Mouse (Mus musculus): Measurements from ENCODE around the gene Syt3. TPM values are rescaled to one million over a fixed set of nuclear protein-coding genes. Genes with fewer than 3 reads are reported as not detected.

Gene Syt3
- polyA plus RNA-seq, 1 experiment = 1.9 TPM

- H3K9ac ChIP-seq (ENCODE audit: low read depth, poor library complexity, severe bottlenecking) = no peak overlapping the region
- peaks cover 2% of the 10 kb centered on the region for H3K4me1 ChIP-seq (ENCODE audit: control insufficient read depth, insufficient read depth, low read length)
- no peaks in the 10 kb centered on the region for H3K36me3 ChIP-seq (ENCODE audit: control insufficient read depth, insufficient read depth, low read length, poor library complexity, severe bottlenecking)
- H3K4me3 ChIP-seq (ENCODE audit: low read depth, low read length) = no peak overlapping the region
- H3K9me3 ChIP-seq (replicated peaks; ENCODE audit: control insufficient read depth, insufficient read depth, low read length, poor library complexity, severe bottlenecking) = no peaks in the 10 kb centered on the region
- no peaks in the 10 kb centered on the region for H3K27me3 ChIP-seq (ENCODE audit: control insufficient read depth, insufficient read depth, low read length, poor library complexity, severe bottlenecking)
- no peak overlapping the region for H3K27ac ChIP-seq (ENCODE audit: insufficient read depth, low read length)
- TF ChIP-seq CTCF (IDR thresholded peaks at IDR 0.05; ENCODE audit: low read depth, low read length) (no peak), EP300 (IDR thresholded peaks at IDR 0.05; ENCODE audit: insufficient read depth, low read depth, low read length) (no peak), POLR2A (IDR thresholded peaks at IDR 0.05; ENCODE audit: insufficient read depth, low read length) (no peak)
These were observed 8.4 kb downstream of the Syt3 start for GRCm38 (mm10) chr7:44392341-44392740.

DNA sequence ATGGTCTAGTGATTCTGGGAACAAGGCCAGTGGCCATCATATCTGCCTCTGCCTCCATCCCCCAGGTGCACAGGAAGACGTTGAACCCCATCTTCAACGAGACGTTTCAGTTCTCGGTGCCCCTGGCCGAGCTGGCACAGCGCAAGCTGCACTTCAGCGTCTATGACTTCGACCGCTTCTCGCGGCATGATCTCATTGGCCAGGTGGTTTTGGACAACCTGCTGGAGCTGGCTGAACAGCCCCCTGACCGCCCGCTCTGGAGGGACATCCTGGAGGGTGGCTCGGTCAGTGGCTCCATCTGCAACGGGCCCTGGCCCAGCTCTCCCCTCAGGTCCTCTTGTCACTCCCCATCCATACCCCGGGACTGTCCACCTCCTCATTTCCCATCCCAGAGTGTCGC lies 9.4 kb downstream of the Syt3 start:
- peaks cover 2% of the 10 kb centered on the region for H3K4me1 ChIP-seq (ENCODE audit: control insufficient read depth, insufficient read depth, low read length)
- no peaks in the 10 kb centered on the region for H3K36me3 ChIP-seq (ENCODE audit: control insufficient read depth, insufficient read depth, low read length, poor library complexity, severe bottlenecking)
- TF ChIP-seq POLR2A (IDR thresholded peaks at IDR 0.05; ENCODE audit: insufficient read depth, low read length) (no peak), CTCF (IDR thresholded peaks at IDR 0.05; ENCODE audit: low read depth, low read length) (no peak), EP300 (IDR thresholded peaks at IDR 0.05; ENCODE audit: insufficient read depth, low read depth, low read length) (no peak)
- no peaks in the 10 kb centered on the region for H3K27me3 ChIP-seq (ENCODE audit: control insufficient read depth, insufficient read depth, low read length, poor library complexity, severe bottlenecking)
- H3K27ac ChIP-seq (ENCODE audit: insufficient read depth, low read length) = no peak overlapping the region
- H3K9me3 ChIP-seq (replicated peaks; ENCODE audit: control insufficient read depth, insufficient read depth, low read length, poor library complexity, severe bottlenecking) = no peaks in the 10 kb centered on the region
- no peak overlapping the region for H3K4me3 ChIP-seq (ENCODE audit: low read depth, low read length)
- H3K9ac ChIP-seq (ENCODE audit: low read depth, poor library complexity, severe bottlenecking) = no peak overlapping the region

DNA sequence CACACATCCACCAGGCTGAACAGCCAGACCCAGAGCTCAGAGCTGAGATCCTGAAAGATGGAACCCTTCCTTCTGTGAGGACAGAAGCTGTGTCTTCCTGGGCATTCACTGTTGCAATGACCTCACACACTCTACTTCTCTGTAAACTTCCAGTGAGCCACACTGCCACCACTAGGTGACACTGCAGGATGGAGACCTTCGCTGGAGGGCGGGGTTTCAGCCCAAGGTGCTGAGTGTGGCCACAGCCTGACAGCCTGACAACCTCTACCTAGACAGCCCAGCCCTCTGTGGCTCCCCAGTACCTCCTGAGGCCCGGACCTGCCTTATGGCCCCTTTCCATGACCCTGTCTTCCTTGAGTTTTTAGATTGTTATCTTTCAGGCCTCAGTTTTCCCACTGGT lies 14.7 kb downstream of the Syt3 start:
- TF ChIP-seq CTCF (IDR thresholded peaks at IDR 0.05; ENCODE audit: low read depth, low read length) (peak; percentile 91), POLR2A (IDR thresholded peaks at IDR 0.05; ENCODE audit: insufficient read depth, low read length) (no peak), EP300 (IDR thresholded peaks at IDR 0.05; ENCODE audit: insufficient read depth, low read depth, low read length) (0 out of 2 replicates have a peak, but pooled peaks have one; percentile 47)
- no peak overlapping the region for H3K4me3 ChIP-seq (ENCODE audit: low read depth, low read length)
- H3K4me1 ChIP-seq (ENCODE audit: control insufficient read depth, insufficient read depth, low read length) = peaks cover 2% of the 10 kb centered on the region
- H3K9me3 ChIP-seq (replicated peaks; ENCODE audit: control insufficient read depth, insufficient read depth, low read length, poor library complexity, severe bottlenecking) = no peaks in the 10 kb centered on the region
- no peaks in the 10 kb centered on the region for H3K27me3 ChIP-seq (ENCODE audit: control insufficient read depth, insufficient read depth, low read length, poor library complexity, severe bottlenecking)
- H3K36me3 ChIP-seq (ENCODE audit: control insufficient read depth, insufficient read depth, low read length, poor library complexity, severe bottlenecking) = no peaks in the 10 kb centered on the region
- H3K27ac ChIP-seq (ENCODE audit: insufficient read depth, low read length) = no peak overlapping the region
- no peak overlapping the region for H3K9ac ChIP-seq (ENCODE audit: low read depth, poor library complexity, severe bottlenecking)

DNA sequence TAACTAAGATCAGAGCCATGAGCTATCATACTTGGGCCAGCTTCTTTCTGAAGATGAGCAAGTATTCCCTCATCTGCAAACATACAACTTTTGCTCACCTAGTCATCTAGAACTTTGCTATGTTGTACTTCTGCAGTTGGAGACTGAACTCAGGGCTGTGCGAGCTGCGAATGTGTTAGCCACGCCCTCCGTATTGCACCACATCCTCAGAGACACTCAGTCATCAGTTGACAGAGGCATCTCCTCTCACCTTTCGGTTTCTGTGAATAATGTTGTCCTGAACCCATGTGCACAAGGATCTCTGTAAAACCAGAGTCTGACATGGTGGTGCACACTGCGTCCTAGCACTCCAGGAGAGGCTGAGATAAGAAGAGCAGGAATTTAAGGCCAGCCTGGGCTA lies 17.8 kb downstream of the Syt3 start:
- H3K9ac ChIP-seq (ENCODE audit: low read depth, poor library complexity, severe bottlenecking) = no peak overlapping the region
- TF ChIP-seq POLR2A (IDR thresholded peaks at IDR 0.05; ENCODE audit: insufficient read depth, low read length) (no peak), EP300 (IDR thresholded peaks at IDR 0.05; ENCODE audit: insufficient read depth, low read depth, low read length) (no peak), CTCF (IDR thresholded peaks at IDR 0.05; ENCODE audit: low read depth, low read length) (no peak)

DNA sequence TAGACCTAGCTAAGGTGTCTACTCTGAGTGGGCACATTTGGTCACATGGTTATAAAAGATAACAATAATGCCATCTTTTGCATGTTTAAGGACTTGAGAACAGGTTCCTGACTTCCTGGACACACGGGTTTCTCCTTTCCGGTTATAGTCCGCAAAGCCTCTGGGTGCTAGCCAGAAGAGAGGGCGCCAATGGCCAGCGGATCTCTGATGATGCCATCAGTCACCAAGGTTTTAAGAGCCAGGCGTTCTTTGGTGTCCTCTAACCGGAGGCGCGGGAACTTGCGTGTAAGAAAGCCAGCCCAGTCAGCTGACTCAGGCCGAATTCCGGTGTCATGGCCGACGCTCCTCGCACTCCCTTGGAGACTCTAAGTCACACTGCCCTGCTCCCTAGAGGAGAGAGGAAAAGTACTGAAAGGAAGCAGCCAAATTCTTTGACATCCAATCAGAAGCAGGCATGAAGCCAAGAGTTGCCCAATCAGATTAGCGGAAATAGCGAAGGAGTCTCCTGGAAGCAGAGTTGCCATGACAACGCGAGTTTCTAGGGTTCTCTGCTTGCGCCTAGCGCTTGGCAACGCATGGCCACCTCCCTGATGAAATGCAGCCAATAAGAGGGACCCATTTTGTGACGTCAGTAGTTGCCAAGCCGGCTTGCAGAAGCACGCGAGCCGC lies 21.6 kb downstream of the Syt3 start:
- Histone ChIP-seq H3K9me3 (replicated peaks; ENCODE audit: control insufficient read depth, insufficient read depth, low read length, poor library complexity, severe bottlenecking) (no peaks in the 10 kb centered on the region), H3K4me3 (ENCODE audit: low read depth, low read length) (peak overlapping the region; percentile 92), H3K27ac (ENCODE audit: insufficient read depth, low read length) (peak overlapping the region; percentile 80), H3K4me1 (ENCODE audit: control insufficient read depth, insufficient read depth, low read length) (peaks cover 3% of the 10 kb centered on the region), H3K9ac (ENCODE audit: low read depth, poor library complexity, severe bottlenecking) (peak overlapping the region; percentile 73), H3K27me3 (ENCODE audit: control insufficient read depth, insufficient read depth, low read length, poor library complexity, severe bottlenecking) (no peaks in the 10 kb centered on the region), H3K36me3 (ENCODE audit: control insufficient read depth, insufficient read depth, low read length, poor library complexity, severe bottlenecking) (no peaks in the 10 kb centered on the region)
- TF ChIP-seq EP300 (IDR thresholded peaks at IDR 0.05; ENCODE audit: insufficient read depth, low read depth, low read length) (0 out of 2 replicates have a peak, but pooled peaks have one; percentile 39), POLR2A (IDR thresholded peaks at IDR 0.05; ENCODE audit: insufficient read depth, low read length) (peak; percentile 74), CTCF (IDR thresholded peaks at IDR 0.05; ENCODE audit: low read depth, low read length) (no peak)

More for the DNA sequence above, 17.8 kb downstream of the Syt3 start:
- Histone ChIP-seq H3K27ac (ENCODE audit: insufficient read depth, low read length) (no peak overlapping the region), H3K27me3 (ENCODE audit: control insufficient read depth, insufficient read depth, low read length, poor library complexity, severe bottlenecking) (no peaks in the 10 kb centered on the region), H3K4me1 (ENCODE audit: control insufficient read depth, insufficient read depth, low read length) (peaks cover 3% of the 10 kb centered on the region), H3K9me3 (replicated peaks; ENCODE audit: control insufficient read depth, insufficient read depth, low read length, poor library complexity, severe bottlenecking) (no peaks in the 10 kb centered on the region), H3K36me3 (ENCODE audit: control insufficient read depth, insufficient read depth, low read length, poor library complexity, severe bottlenecking) (no peaks in the 10 kb centered on the region), H3K4me3 (ENCODE audit: low read depth, low read length) (no peak overlapping the region)

DNA sequence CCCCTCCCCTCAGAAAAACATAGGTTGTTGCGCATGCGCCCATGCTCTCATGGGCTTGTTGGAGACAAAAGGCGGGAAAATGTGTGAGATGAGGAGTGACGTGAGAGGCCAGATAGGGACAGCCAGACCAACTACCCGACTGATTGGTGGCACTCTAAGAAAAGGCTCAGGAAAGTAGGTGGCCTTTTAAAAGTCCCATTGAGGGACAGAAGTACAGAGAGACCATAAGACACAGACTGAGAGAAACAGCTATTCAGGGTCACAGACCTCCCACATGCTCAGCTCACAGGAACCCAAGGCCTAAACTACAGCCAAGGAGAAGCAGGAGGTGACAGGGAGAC lies 22.1 kb downstream of the Syt3 start:
- no peak overlapping the region for H3K27ac ChIP-seq (ENCODE audit: insufficient read depth, low read length)
- peaks cover 3% of the 10 kb centered on the region for H3K4me1 ChIP-seq (ENCODE audit: control insufficient read depth, insufficient read depth, low read length)
- H3K9me3 ChIP-seq (replicated peaks; ENCODE audit: control insufficient read depth, insufficient read depth, low read length, poor library complexity, severe bottlenecking) = no peaks in the 10 kb centered on the region
- H3K36me3 ChIP-seq (ENCODE audit: control insufficient read depth, insufficient read depth, low read length, poor library complexity, severe bottlenecking) = no peaks in the 10 kb centered on the region
- H3K4me3 ChIP-seq (ENCODE audit: low read depth, low read length) = no peak overlapping the region
- no peaks in the 10 kb centered on the region for H3K27me3 ChIP-seq (ENCODE audit: control insufficient read depth, insufficient read depth, low read length, poor library complexity, severe bottlenecking)
- TF ChIP-seq POLR2A (IDR thresholded peaks at IDR 0.05; ENCODE audit: insufficient read depth, low read length) (no peak), CTCF (IDR thresholded peaks at IDR 0.05; ENCODE audit: low read depth, low read length) (no peak), EP300 (IDR thresholded peaks at IDR 0.05; ENCODE audit: insufficient read depth, low read depth, low read length) (no peak)
- H3K9ac ChIP-seq (ENCODE audit: low read depth, poor library complexity, severe bottlenecking) = no peak overlapping the region

Data from ES-Bruce4 (cell line).